Mouse (Mus musculus) liver, embryonic 14.5 days (tissue): ENCODE data around the gene Pus7.

Source experiments
- CTCF ChIP-seq: IDR thresholded peaks from 2 replicates; pipeline ENCODE4 v1.5.1; 2016; ENCODE audit warnings: antibody characterized with exemption, low read depth, control low read depth
- EP300 ChIP-seq: IDR thresholded peaks from 2 replicates; pipeline ENCODE4 v1.6.1; 2016; ENCODE audit warnings: antibody characterized with exemption, low read depth

- TF ChIP-seq CTCF = no peak
- no peak for TF ChIP-seq EP300
Measured at GRCm38 (mm10) chr5:23792726-23793125, 9.2 kb upstream of the Pus7 start.
